Mouse (Mus musculus) small intestine, adult 2 months (tissue): Measurements from ENCODE around the gene Mpv17l2.

Experiments used
- CTCF ChIP-seq: fragments of 200-500 bp; IDR thresholded peaks from 2 replicates; pipeline ENCODE4 v1.5.1; 2012; ENCODE audit warnings: low read depth, mild to moderate bottlenecking, control low read depth, inconsistent platforms, low read length, moderate library complexity, mixed read lengths; ENCODE audit not compliant: insufficient replicate concordance, insufficient read length; ENCODE audit errors: extremely low read depth
- POLR2A ChIP-seq: fragments of 200-500 bp; IDR thresholded peaks from 2 replicates; pipeline ENCODE4 v1.6.1; 2012; ENCODE audit warnings: low read depth, mild to moderate bottlenecking, control low read depth, inconsistent platforms, low read length, moderate library complexity

DNA sequence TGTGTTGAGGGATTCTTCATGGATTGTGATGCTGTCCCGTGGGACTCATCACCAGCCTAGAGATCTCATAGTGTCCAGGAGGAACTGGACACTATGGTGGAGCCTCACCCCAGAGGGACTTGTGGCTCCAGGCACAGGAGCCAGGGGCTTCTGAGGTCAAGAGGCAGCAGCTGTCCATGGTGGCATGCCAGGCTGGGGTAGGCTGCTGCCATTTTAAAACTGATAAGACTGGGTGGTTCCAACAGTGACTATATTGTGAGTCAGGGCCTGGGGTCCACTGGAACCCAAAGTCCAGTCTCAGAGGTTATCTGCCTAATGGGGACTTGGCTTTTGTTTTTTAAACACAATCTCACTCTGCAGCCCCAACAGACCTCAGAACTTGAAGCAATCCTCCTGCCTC is 41.1 kb upstream of the Mpv17l2 start:
- TF ChIP-seq CTCF = no peak
- TF ChIP-seq POLR2A = no peak
